Mouse (Mus musculus): Measurements from ENCODE around the gene Frmd8. TPM values are rescaled to one million over a fixed set of nuclear protein-coding genes. Genes with fewer than 3 reads are reported as not detected.

Gene Frmd8
- polyA plus RNA-seq, 1 experiment from 2014 or later = 15.8 TPM

GRCm38 (mm10) chr19:5800350-5800631 lies 74.8 kb downstream of the Frmd8 start:
- ATAC-seq (replicated peaks; ENCODE audit: insufficient number of reproducible peaks, low FRiP score, low TSS enrichment, low read depth) (no peak), DNase-seq (ENCODE audit: low spot score) (no peak)
- Histone ChIP-seq H3K36me3 (replicated peaks; ENCODE audit: control insufficient read depth, insufficient read depth, low read depth, low read length) (peaks cover 25% of the 10 kb centered on the region), H3K9me3 (replicated peaks; ENCODE audit: control insufficient read depth, low read length) (no peaks in the 10 kb centered on the region), H3K4me2 (ENCODE audit: low read depth, low read length) (peak overlapping the region; percentile 71), H3K4me1 (ENCODE audit: control insufficient read depth, insufficient read depth, low read length) (peaks cover 15% of the 10 kb centered on the region), H3K27ac (replicated peaks; ENCODE audit: low read depth, low read length) (peak overlapping the region; percentile 59; the same call in 1 of the 2 replicates), H3K4me3 (ENCODE audit: low read depth, low read length) (peak overlapping the region; percentile 96), H3K27me3 (ENCODE audit: control insufficient read depth, insufficient read depth, low read length) (no peaks in the 10 kb centered on the region), H3K9ac (replicated peaks; ENCODE audit: low read length) (peak overlapping the region; percentile 98)
- WGBS = 0% methylated on average over 2 of the region's 2 CpGs

Other genes starting within 250 kb of the Frmd8 start
- 37.0 and 39.1 TPM in 2 replicates for gene Rela, start 237.8 kb downstream of the Frmd8 start, polyA plus RNA-seq (2014; fragmentation: Nextera tagmentation; extraction: Ambion mirVana)
- gene Sipa1, start 211.6 kb downstream of the Frmd8 start, polyA plus RNA-seq (2014; fragmentation: Nextera tagmentation; extraction: Ambion mirVana) = 12.4 and 13.2 TPM in 2 replicates
- gene Map3k11, start 186.5 kb downstream of the Frmd8 start, polyA plus RNA-seq (2014; fragmentation: Nextera tagmentation; extraction: Ambion mirVana) = 13.1 and 14.6 TPM in 2 replicates
- gene Pcnx3, start 186.4 kb downstream of the Frmd8 start, polyA plus RNA-seq (2014; fragmentation: Nextera tagmentation; extraction: Ambion mirVana) = 17.5 and 22.0 TPM in 2 replicates
- not detected in 2 replicates for gene Kcnk7, start 170.9 kb downstream of the Frmd8 start, polyA plus RNA-seq (2014; fragmentation: Nextera tagmentation; extraction: Ambion mirVana)
- gene Ehbp1l1, start 149.0 kb downstream of the Frmd8 start, polyA plus RNA-seq (2014; fragmentation: Nextera tagmentation; extraction: Ambion mirVana) = 4.5 and 5.5 TPM in 2 replicates
- gene Fam89b, start 145.6 kb downstream of the Frmd8 start, polyA plus RNA-seq (2014; fragmentation: Nextera tagmentation; extraction: Ambion mirVana) = 137 and 151 TPM in 2 replicates
- 5.9 and 9.5 TPM in 2 replicates for gene Ltbp3, start 134.4 kb downstream of the Frmd8 start, polyA plus RNA-seq (2014; fragmentation: Nextera tagmentation; extraction: Ambion mirVana)
- 53.9 and 55.0 TPM in 2 replicates for gene Scyl1, start 103.9 kb downstream of the Frmd8 start, polyA plus RNA-seq (2014; fragmentation: Nextera tagmentation; extraction: Ambion mirVana)
- gene Slc25a45, start 2.5 kb upstream of the Frmd8 start, polyA plus RNA-seq (2014; fragmentation: Nextera tagmentation; extraction: Ambion mirVana) = 0.87 and 1.1 TPM in 2 replicates
- 4.0 and 4.3 TPM in 2 replicates for gene Tigd3, start 18.9 kb upstream of the Frmd8 start, polyA plus RNA-seq (2014; fragmentation: Nextera tagmentation; extraction: Ambion mirVana)
- gene Dpf2, start 37.7 kb upstream of the Frmd8 start, polyA plus RNA-seq (2014; fragmentation: Nextera tagmentation; extraction: Ambion mirVana) = 202 and 213 TPM in 2 replicates
- 2.4 and 2.7 TPM in 2 replicates for gene Cdc42ep2, start 49.5 kb upstream of the Frmd8 start, polyA plus RNA-seq (2014; fragmentation: Nextera tagmentation; extraction: Ambion mirVana)
- gene Pola2, start 88.9 kb upstream of the Frmd8 start, polyA plus RNA-seq (2014; fragmentation: Nextera tagmentation; extraction: Ambion mirVana) = 91.0 and 97.6 TPM in 2 replicates
- not detected in 2 replicates for gene Slc22a20, start 110.9 kb upstream of the Frmd8 start, polyA plus RNA-seq (2014; fragmentation: Nextera tagmentation; extraction: Ambion mirVana)
- gene Capn1, start 140.6 kb upstream of the Frmd8 start, polyA plus RNA-seq (2014; fragmentation: Nextera tagmentation; extraction: Ambion mirVana) = 4.5 and 5.0 TPM in 2 replicates
- 18.8 and 20.2 TPM in 2 replicates for gene Syvn1, start 171.3 kb upstream of the Frmd8 start, polyA plus RNA-seq (2014; fragmentation: Nextera tagmentation; extraction: Ambion mirVana)
- 96.6 and 100 TPM in 2 replicates for gene Mrpl49, start 182.5 kb upstream of the Frmd8 start, polyA plus RNA-seq (2014; fragmentation: Nextera tagmentation; extraction: Ambion mirVana)
- 773 and 801 TPM in 2 replicates for gene Fau, start 182.6 kb upstream of the Frmd8 start, polyA plus RNA-seq (2014; fragmentation: Nextera tagmentation; extraction: Ambion mirVana)
- 40.8 and 44.2 TPM in 2 replicates for gene Znhit2, start 185.9 kb upstream of the Frmd8 start, polyA plus RNA-seq (2014; fragmentation: Nextera tagmentation; extraction: Ambion mirVana)
- 26.0 and 26.3 TPM in 2 replicates for gene Tm7sf2, start 193.1 kb upstream of the Frmd8 start, polyA plus RNA-seq (2014; fragmentation: Nextera tagmentation; extraction: Ambion mirVana)
- 41.1 and 44.4 TPM in 2 replicates for gene Vps51, start 202.0 kb upstream of the Frmd8 start, polyA plus RNA-seq (2014; fragmentation: Nextera tagmentation; extraction: Ambion mirVana)
- not detected in 2 replicates for gene Tmem262, start 204.8 kb upstream of the Frmd8 start, polyA plus RNA-seq (2014; fragmentation: Nextera tagmentation; extraction: Ambion mirVana)
- 1.7 TPM in 1 of 2 replicates, not detected in the other for gene Gm28374, start 207.0 kb upstream of the Frmd8 start, polyA plus RNA-seq (2014; fragmentation: Nextera tagmentation; extraction: Ambion mirVana)
- 60.7 and 69.9 TPM in 2 replicates for gene Zfpl1, start 209.7 kb upstream of the Frmd8 start, polyA plus RNA-seq (2014; fragmentation: Nextera tagmentation; extraction: Ambion mirVana)
- 59.2 and 65.2 TPM in 2 replicates for gene Cdca5, start 209.7 kb upstream of the Frmd8 start, polyA plus RNA-seq (2014; fragmentation: Nextera tagmentation; extraction: Ambion mirVana)
- not detected in 2 replicates for gene AC131692.1, start 219.1 kb upstream of the Frmd8 start, polyA plus RNA-seq (2014; fragmentation: Nextera tagmentation; extraction: Ambion mirVana)
- 0.21 and 0.49 TPM in 2 replicates for gene Naaladl1, start 230.5 kb upstream of the Frmd8 start, polyA plus RNA-seq (2014; fragmentation: Nextera tagmentation; extraction: Ambion mirVana)
- 60.7 and 68.3 TPM in 2 replicates for gene Sac3d1, start 243.4 kb upstream of the Frmd8 start, polyA plus RNA-seq (2014; fragmentation: Nextera tagmentation; extraction: Ambion mirVana)

All from embryonic facial prominence, embryonic 11.5 days (tissue).